Mouse (Mus musculus) activated CD4-positive, CD25-positive, alpha-beta regulatory T cell, adult 4 months (primary cell): ENCODE measurements around the gene Lrig1. TPM values are rescaled to one million over a fixed set of nuclear protein-coding genes. Genes with fewer than 3 reads are reported as not detected.

ENCODE experiments used
- ATAC-seq: one replicate; pipeline ENCODE4 v1.8.0; 2017
- polyA plus RNA-seq, 2 experiments: library from polyadenylated mRNA; unstranded; fragments of 100-300 nt; shearing (Covaris generic); gene quantifications; one replicate each; pipeline ENCODE4 v1.2.1; 2017

The Lrig1 gene
- polyA plus RNA-seq, 2 experiments from 2014 or later = 16.2 to 31.1 TPM

DNA sequence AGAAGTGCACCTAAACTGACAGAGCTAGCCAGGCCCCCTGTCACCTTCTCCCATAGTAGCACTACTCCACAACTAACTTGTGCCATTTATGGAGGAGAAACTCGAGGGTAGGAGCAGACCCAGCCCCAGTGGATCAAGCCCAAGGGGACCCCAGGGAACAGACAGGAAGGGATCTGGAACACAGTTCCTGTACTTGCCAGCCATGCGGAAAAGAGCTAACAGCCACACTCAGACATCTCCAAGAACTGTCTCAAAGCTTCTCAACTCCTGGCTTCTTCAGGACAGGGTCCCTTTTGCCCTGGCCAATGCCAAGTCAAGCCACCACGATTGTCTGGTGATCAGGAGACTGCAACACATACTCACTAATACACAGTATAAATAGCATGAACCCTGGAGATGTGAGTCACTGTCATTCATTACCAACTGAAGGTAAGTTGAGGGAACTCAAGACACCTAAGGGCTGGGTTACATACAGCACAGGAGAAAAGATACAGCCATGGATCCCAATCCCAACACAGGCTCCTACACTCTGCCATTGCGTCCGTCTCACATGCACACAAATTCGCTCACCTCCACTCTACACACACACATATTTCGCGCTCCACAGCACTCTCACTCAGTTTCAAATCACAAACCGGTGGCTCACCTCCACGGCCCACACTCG lies 1.3 kb downstream of the Lrig1 start:
- no peak for ATAC-seq

DNA sequence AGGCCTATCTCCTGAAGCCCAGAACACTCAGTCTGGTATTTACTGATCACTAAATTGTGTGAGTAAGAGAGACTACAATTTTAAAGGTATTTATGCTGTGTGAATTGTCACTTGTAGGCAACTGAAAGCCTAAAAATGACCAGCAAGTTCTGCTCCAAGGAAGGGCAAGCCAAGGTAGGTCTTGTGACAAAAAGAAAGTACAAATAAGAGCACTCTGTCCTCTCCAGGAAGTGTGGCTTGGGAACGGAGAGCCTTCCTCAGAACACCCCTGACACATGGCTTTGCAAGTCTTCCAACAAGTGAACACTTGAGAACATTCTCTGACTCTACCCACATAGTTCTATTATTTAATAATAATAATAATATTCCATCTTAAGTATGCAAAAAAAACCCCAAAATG lies 2.5 kb downstream of the Lrig1 start:
- no peak for ATAC-seq

DNA sequence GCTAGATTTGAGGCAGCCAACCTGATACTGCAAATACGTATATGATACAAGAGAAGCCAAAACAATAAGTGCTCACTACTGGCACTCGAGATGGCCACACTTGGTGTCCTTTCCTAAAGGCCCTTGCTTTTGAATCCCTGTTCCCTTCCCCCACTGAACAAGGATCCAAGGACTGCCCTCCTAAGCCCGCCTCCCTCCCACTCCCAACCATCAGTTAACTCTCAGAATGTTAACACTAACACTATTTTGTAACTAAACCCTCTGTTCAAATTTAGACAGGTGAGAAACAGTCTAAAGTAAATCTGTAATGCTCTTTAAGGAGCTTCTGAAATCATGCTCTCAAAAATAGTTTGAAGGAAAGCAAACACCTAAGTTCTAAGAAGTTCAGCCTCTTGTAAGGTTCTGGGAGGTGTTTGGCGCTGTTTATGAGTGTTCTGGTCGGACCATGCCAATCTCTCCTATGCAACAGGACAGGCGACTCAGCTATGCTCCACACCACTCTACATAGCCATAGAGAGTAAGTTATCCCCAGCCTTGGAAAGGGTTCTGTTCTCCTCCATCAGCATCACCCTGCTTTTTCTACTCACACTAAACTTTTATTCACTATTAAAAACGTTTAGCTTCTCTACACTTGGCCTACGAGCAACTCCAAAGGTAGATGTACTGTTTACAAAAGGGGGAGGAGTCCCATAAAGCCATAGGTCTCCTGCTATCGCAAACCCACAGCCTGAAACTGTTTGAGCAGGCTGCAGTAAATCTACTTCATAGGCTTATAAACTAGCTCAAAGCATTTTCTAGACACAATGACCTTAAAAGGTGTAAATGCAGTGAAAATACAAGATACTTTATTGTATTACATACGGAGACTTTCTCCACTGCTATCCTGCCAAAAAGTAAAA lies 3.5 kb downstream of the Lrig1 start:
- no peak for ATAC-seq

DNA sequence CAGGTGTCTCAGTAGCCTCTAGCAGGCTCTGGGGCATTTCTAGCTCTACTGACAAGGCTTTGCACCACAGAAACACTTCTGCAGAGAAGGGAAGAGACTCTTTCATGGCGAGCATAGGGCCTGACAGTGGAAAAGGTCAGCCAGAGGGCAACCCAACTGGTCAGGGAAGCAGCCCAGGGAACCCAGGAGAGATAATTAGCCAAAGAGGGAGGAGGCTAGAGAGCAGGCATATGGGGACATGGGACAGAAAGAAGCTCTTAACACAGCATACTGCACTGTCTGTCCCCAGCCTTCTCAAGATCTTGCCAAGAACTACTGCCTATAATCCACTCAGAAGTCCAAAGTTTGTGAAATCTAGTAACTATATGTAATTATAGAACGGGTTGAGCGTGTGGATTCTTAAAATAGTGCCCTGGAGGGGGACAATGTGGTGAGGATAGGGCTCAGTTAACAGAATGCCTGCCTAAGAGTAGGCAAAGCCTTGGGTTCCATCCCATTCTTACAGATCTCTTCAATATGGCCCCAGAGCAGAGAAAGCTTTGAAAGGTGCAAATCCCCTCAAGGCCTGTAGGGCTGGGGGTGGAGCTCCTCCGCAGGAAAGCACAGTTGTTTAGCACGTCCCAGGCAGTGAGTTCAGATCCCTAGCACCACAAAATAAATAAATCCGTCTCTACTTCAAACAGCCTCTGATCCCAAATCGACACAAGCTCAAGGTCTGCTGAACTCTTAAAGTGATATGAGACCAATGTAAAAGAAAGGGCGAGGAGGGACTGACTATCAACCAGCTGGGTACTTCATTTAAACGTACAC lies 4.6 kb downstream of the Lrig1 start:
- ATAC-seq = no peak

DNA sequence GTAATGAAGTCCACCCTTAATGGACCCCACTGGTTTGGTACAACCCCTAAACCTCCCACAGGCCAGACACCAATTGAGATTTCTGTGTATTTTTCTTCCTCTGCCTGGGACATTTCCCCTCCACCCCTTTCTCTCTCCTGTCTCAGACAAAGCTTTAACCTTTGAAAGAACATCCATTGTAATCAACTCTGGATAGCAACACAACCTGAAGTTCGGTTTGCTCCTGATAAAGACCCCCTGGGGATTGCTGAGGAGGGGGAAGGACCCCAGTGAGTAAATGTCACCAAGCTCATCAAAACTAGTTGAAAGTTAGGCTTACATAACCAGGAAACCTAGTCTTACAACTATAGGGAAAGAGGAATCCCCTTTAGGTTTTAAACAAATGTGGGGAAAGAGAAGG lies 5.5 kb downstream of the Lrig1 start:
- no peak for ATAC-seq

DNA sequence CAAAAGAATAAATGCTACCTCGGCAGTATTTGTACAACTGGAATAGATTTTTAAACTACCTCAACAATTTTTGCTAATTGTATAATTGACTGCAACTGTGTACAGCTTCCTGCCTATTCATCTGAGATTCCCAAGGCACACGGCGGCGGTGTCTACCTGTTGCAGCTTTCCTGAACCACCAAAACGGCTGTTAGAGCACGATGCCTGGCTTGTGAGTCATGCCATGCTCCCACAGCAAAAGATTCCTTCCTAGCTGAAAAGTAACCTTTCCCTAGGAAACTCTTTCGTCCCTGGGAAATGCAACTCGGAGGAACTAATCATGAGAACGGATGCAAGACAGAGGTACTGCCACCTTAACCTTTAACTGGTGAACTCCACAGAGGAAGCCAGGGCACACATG lies 6.9 kb downstream of the Lrig1 start:
- ATAC-seq = peak; percentile 9

DNA sequence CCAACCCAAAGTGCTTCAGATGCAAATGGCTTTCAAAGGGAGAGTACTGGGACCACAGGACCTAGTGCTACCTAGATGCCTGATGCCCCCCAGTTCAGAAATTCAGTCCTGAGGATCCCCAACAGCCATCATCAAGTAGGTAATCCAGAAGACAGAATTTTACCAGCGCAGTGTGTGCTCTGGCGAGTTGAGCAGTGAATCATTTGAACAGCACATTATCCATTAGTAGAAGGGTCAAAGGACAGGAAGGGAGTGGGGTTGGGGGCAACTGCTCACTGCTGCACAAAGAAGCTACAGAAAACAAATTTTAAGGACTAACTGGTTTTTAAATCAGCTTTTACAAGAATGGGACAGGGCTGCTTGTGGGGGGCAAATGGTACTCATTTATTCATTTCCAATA lies 8.0 kb downstream of the Lrig1 start:
- ATAC-seq = no peak

DNA sequence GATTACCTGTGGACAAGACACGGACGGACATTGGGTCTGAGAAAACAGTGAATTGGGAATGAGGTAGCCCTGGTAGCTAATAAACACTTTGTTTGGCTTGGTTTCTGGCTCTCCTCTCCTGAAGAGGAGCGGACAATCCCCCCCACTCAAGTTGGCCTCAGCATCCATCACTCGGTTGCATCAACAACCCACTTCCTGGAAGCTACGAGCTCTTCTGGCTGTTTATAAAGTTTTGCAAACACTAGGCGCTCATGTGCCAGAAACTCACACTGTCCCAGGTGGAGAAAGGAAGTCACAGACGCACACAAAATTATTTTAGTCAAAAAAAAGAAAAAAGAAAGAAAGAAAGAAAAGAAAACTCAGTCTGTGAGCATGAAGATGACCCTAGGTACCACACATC lies 9.7 kb downstream of the Lrig1 start:
- ATAC-seq = peak; percentile 62

DNA sequence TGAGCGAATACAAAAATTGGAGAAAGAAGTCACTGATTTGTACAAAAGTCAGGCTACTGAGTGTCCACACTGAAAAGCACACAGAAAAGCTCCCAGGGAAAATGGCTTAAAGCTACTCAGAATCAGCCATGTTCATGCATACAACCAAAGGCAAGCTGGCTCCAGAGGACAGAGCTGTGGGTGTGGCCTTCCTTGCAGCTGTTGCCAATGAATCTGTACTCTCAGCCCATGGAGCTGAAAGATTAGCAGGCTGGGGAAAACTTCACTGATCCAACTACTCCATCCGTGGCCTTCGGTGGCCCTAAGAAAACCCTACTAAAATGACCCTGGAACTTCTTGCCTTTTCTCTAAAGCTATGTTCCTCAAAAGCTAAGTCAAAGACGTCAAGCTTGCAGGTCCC lies 11.2 kb downstream of the Lrig1 start:
- no peak for ATAC-seq

DNA sequence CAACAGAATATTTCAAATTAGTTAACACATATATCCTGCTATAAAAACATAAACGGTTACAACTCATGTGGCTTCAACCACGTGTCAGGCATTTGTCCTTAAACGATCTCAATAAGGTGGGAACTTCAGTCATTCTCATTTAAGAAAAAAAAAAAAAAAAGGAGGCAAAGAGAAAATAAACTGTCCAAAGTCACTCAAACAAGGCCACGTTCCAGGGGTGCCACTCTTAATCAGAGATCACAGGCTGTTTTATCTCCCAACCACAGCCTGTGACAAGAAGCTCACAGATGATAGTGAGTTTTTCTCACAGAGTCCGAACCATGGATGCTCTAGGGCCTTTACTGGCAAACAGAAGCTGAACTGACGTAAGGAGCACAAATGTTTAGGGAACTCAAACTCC lies 13.9 kb downstream of the Lrig1 start:
- no peak for ATAC-seq

DNA sequence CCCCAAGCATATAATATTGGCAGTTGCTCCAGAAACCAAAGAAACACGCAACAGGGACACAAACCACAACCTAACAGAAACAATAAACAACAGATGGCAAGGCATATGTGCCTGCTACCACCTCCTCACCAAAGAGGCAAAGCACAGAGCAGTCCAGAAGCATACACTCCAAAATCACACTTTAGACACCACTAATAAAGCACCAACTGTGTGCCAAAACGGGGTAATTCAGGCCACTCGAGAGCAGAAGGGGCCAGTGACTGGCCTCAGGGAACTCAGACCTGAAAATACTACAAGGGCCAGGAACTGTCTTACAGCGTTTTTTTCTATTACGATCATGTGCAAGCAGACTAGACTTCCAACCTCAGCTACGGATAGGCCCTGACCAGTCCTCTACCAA lies 14.3 kb downstream of the Lrig1 start:
- no peak for ATAC-seq

DNA sequence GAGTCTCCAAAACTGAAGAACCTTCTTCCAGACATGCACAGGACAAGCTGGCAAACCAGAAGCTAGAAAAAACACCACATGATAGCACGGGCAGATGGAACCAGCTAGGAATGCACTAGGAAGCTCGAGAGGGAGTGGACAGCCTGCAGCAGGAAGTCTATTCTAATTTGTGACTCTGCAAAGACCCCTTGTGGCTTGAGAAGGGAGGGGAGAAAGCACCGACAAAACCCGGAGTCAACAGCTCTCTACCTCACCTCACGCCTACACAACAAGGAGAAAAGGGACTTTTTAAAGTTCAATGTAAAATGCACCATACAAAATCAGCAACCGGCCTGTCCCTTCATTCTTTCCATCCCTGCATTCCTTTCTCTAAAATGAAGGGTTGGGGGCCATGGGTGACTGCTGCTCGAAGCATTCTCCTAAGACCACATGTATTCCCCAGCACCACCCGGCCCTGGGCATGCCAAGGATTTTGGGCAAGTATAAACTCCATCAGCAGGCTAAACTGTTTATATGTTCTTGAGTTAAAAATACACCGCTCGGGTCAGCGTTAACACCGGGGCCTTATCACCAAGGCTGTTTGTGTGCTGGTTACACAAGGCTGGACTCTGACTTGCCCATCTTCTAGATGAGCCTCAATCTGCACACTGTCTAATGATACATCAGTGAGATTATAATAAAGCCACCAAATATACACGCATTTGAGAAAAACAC lies 15.0 kb downstream of the Lrig1 start:
- peak; percentile 29 for ATAC-seq

DNA sequence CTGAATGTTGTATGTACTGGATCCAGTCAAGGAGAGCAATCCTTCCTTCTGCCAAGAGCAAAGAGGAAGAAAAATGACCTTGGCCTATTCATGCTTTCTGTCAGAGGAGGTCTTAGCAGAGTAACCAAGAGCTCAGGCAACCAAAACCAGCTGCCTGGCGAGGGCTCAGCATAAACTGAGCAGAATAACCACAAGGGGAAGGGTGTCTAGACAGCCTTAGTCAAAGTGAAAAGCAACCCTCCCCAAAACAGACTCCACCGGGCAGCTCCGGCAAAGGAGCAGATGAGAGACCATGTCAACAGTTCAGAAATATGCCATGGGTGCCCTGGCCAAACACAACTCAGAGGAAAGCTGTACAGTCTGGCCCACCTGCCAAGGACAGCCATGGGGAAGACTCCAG lies 16.3 kb downstream of the Lrig1 start:
- ATAC-seq = peak; percentile 19

DNA sequence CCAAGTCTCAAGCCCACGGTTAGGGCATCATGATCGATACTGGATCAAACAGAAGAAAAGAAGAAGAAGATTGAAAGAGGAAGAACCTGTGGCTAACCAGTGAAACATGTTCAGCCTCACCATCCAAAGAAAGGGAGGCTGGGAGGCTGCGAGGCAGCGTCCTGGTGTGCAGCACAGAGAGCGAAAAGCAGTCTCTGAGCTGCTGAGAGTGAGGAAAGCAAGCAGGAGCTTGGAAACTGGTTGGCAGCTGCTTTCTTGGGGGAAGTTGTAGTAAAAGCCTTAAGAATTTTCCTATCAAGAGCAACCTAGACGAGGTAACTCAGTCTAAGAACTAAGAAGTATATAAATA lies 17.7 kb downstream of the Lrig1 start:
- ATAC-seq = no peak

DNA sequence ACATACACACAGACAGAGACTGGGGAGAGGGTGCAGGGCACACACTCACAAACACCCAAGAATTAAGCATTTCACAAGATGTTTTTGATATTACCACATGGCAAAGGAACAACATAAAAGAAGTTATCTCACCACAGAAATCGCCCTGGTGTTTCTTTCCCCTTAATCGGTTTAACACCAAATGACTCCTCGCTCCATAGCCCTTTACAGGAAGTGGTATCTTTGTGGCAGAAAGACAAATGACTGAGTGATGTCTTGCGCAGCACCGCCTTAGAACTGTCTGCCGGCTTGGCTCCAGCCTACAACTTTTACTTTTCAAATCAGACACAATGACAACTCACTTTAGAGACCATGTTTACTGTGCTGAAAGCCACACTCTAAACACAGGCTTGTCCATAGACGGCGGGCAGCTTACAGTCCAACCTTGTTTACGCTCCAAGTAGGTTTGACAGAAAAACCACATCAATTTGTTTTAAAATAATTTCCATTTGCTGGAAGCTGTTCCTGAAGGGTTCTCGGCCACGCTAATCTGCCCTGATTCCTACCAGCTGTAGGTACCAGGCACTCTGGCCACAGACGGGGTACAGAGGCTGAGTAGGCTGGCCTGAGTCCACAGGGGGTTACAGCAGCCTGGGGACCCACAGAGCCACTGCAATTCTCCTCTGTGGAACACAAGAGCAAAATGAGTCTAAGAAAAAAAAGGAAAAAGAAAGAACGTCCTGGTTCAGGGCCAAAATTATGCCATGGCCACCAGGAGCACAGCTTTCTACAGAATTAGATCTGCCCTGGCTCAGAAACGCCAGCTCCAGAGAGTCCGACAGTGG lies 18.3 kb downstream of the Lrig1 start:
- ATAC-seq = peak; percentile 64

DNA sequence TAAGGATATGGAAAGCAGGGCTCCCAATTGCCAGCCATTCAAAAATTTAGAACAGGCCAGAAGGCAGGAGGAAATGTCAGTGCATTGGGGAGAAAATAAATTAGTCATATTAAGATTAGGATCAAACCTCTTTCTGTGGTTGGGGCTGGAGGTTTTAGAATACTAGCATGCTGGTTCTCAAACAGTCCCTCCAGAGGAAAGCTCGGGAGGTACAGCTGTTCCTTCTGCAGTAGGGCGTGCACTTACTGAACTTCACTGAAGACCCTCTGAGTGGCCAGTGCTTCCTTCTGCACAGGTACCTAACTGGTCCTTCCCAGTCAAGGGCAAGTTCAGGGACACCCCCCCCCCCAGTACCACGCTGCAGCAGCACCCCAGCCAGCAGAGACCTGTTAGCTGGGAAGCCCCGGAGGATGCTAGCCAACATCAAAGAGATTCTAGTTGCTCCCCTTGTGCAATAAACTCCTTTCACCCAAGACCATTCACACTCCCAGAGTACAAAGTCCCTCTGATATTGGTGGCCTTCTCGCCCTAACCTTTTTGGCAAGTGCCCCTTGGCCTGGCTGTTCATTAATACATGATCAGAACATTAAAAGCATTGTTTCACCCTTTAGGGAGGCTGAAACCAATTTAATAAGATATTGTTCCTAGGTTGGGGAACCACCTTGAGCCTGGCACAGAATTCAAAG lies 19.1 kb downstream of the Lrig1 start:
- ATAC-seq = peak; percentile 22

DNA sequence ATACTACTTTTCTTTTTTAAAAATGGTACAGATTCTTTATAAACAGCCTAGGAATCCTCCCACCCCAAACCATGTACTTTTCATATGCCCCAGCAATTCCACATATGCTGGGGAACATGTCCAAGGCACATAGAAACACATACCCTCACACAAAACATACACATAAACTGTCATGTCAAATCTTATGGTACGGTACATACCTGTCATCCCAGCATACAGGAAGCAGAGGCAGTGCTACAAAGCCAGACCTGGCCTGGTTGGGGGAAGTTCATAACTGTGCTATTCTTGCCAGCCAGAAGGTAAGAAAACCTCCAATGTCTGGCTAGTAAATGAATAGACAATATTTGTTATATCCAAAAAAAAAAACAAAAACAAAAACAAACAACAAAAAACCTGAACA lies 20.7 kb downstream of the Lrig1 start:
- no peak for ATAC-seq

DNA sequence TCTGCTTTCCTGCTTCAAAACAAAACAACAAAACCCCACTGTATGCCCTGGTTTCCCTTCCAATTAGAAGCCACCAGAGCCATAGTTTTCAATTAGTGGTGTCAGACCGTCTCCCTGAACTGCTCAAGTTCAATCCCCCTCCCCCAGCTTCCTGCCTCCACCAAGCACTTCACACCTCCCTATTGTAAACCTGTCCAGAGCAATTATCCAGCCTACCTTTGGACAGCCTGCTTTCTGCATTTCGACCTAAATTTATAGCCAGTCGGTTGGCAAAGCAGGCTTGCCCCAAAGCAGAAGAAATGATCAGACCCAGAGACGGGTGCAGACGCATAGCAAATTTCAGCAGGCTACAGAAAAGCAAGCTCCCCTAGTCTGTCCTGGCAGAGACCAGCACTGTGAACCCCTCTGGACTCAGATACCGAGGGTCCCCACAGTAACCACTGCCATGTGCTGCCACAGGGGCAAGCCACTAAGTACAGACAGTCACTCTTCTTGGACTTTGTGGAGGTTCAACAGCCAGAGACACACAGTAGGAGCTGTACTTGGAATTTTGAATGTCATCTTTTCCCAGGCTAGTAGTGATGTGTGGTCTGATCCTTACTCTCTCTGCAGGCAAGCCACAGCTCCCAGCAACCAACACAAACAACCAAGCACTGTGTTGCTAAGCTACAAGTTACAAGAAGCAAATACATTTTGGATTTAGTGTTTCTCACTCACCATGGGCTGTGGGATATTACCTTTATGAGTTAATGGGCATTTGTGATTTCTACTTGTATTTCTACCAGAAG lies 21.4 kb downstream of the Lrig1 start:
- peak; percentile 7 for ATAC-seq

DNA sequence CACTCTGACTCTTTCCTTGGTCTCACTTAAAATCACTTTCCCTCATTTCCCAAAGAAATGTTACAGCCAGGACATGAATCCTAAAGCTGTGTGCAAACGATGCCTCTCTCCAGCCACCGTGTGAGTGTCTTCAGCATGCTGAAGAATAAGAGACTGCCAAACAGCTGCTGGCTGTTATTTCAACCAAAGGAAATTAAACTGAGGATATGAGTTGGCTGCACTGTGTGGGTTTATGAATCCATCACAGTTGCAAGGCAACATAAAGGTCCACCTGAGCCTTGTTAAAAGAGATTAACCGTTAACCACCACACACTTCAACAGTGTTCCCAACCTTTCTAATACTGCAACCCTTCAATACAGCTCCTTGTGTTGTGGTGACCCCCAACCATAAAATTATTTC lies 22.5 kb downstream of the Lrig1 start:
- ATAC-seq = no peak

DNA sequence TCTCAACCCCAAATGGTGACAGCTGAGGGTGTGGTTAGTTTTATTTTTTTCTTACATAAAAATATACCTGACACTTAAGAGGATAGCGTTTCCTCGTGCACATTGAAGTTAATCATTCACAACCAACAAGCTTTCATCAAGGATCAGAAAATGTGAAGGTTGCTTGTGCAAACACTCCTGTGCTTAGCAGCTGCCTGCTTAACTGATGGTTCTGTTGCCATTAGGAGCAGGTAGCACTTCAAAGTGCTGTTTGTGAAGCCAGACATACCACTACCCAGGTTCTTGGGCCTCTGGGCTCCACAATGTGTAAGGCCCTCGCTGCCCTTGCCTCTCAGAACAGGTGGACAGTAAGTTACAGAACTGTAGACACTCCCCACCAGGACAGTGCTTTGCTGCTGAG lies 23.1 kb downstream of the Lrig1 start:
- ATAC-seq = no peak
